Comparison of ENCODE assay signal across 20 mouse cellular contexts in the genomic region with DNA sequence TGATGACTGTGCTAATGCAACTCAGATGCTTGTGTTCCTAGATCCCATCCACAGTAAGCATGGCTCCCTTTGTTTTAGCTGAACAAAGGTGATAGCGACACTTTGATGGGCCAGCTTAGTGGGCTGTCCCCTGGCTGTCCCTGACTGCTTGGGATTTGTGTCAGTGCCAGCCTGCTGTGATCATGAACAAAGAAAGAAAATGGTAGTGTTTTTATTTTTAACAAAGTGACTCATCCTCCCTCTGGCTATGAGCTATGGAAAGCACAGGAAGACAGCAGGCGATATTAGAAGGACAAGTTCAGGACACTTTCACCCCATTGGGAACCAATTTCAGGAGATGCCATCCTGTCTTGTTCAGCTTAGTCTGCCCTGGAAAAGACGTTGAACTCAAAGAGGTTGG.
A peak's percentile ranks its signal among the peaks of the same experiment; 100 is the strongest.
DNase-seq lines count a peak whose midpoint lies in the region; ATAC-seq lines count a peak whose summit lies in the region.
"Had no signal": no experiment of that assay in that cellular context is flagged by ENCODE, and none has a peak within 500 bp of the region (broad histone marks: within the 10 kb centered on the region; RNA-seq: fewer than 3 reads in every experiment).

No protein-coding gene starts in this region.

- no peak overlapping the region for H3K4me2 ChIP-seq in hindbrain, embryonic 13.5 days
- H3K4me2 ChIP-seq: embryonic facial prominence, embryonic 15.5 days; heart, embryonic 12.5 days; hindbrain, embryonic 15.5 days had no signal

- no peaks in the 10 kb centered on the region for H3K36me3 ChIP-seq in hindbrain, embryonic 13.5 days
- H3K36me3 ChIP-seq: embryonic facial prominence, embryonic 15.5 days; forebrain, embryonic 10.5 days; heart, embryonic 12.5 days; hindbrain, embryonic 10.5 days; hindbrain, embryonic 15.5 days had no signal

- no peak overlapping the region for H3K4me3 ChIP-seq in hindbrain, embryonic 13.5 days
- H3K4me3 ChIP-seq: embryonic facial prominence, embryonic 15.5 days; erythroblast, embryonic 14.5 days; forebrain, embryonic 10.5 days; heart, adult 2 months; heart, embryonic 12.5 days; hindbrain, embryonic 10.5 days; hindbrain, embryonic 15.5 days had no signal

- peak; percentile 12 to 30 for DNase-seq in cerebellum, postnatal 10 days
- no peak for DNase-seq in cerebellum, adult 9-11 months
- peak; percentile 23 for DNase-seq in right cerebral cortex, adult 18-20 months
- no peak for DNase-seq in right cerebral cortex, postnatal 10 days (ENCODE audit: low spot score in 2 of 2)
- peak; percentile 7 to 28 for DNase-seq in cerebellum, postnatal 36 days
- DNase-seq: adrenal gland, adult 8-10 months; adrenal gland, postnatal 36 days; embryo, embryonic 11 days; gastrocnemius, postnatal 10 days; heart, adult 2 months; kidney, adult 2 months had no signal

- ATAC-seq in hindbrain, embryonic 13.5 days (ENCODE audit: low FRiP score), result no peak
- ATAC-seq: forebrain, embryonic 14.5 days; intestine, embryonic 16.5 days had no signal

- H3K27me3 ChIP-seq in hindbrain, embryonic 13.5 days, result no peaks in the 10 kb centered on the region
- H3K27me3 ChIP-seq: embryonic facial prominence, embryonic 15.5 days; heart, embryonic 12.5 days; hindbrain, embryonic 15.5 days had no signal

- no peak overlapping the region for H3K27ac ChIP-seq in hindbrain, embryonic 13.5 days
- H3K27ac ChIP-seq: embryonic facial prominence, embryonic 15.5 days; forebrain, embryonic 10.5 days; heart, adult 2 months; hindbrain, embryonic 10.5 days; hindbrain, embryonic 15.5 days had no signal

- H3K9me3 ChIP-seq in hindbrain, embryonic 13.5 days, result no peaks in the 10 kb centered on the region
- H3K9me3 ChIP-seq: embryonic facial prominence, embryonic 15.5 days; forebrain, embryonic 10.5 days; heart, embryonic 12.5 days; hindbrain, embryonic 10.5 days; hindbrain, embryonic 15.5 days had no signal

- 70% methylated on average over 3 of the region's 3 CpGs for WGBS in hindbrain, embryonic 13.5 days

- peaks cover 15% of the 10 kb centered on the region for H3K4me1 ChIP-seq in hindbrain, embryonic 13.5 days (replicated peaks)
- H3K4me1 ChIP-seq: embryonic facial prominence, embryonic 15.5 days; heart, embryonic 12.5 days; hindbrain, embryonic 10.5 days had no signal

- no peak overlapping the region for H3K9ac ChIP-seq in hindbrain, embryonic 13.5 days
- H3K9ac ChIP-seq: embryonic facial prominence, embryonic 15.5 days; heart, embryonic 12.5 days; hindbrain, embryonic 15.5 days had no signal

Comparison
In these comparisons a context has a peak if more than half of its experiments do, and no peak if none do; other contexts are left out.
1. DNase-seq: peak in cerebellum, postnatal 10 days (2 of 2), right cerebral cortex, adult 18-20 months (single experiment) and cerebellum, postnatal 36 days (2 of 2); none in cerebellum, adult 9-11 months (single experiment) and right cerebral cortex, postnatal 10 days (0 of 2).